Mouse (Mus musculus) ES-Bruce4 (cell line): ENCODE results near the gene Smox. TPM values are rescaled to one million over a fixed set of nuclear protein-coding genes. Genes with fewer than 3 reads are reported as not detected.

Experiments
- H3K27ac ChIP-seq: 2 replicates; pipeline ENCODE4 v1.5.1; 2012; ENCODE audit warnings: low read length, inconsistent platforms; ENCODE audit not compliant: insufficient read depth
- H3K27me3 ChIP-seq: 2 replicates; pipeline ENCODE4 v1.6.1; 2012; ENCODE audit warnings: mild to moderate bottlenecking, low read length, inconsistent platforms; ENCODE audit not compliant: control insufficient read depth, poor library complexity, insufficient read depth, severe bottlenecking
- H3K36me3 ChIP-seq: 2 replicates; pipeline ENCODE4 v1.6.1; 2012; ENCODE audit warnings: inconsistent platforms, mild to moderate bottlenecking, low read length, moderate library complexity; ENCODE audit not compliant: control insufficient read depth, poor library complexity, insufficient read depth, severe bottlenecking
- H3K4me1 ChIP-seq: one replicate; pipeline ENCODE4 v1.8.1; 2011; ENCODE audit warnings: low read length; ENCODE audit not compliant: control insufficient read depth, insufficient read depth
- H3K4me3 ChIP-seq: 2 replicates; pipeline ENCODE4 v1.5.1; 2011; ENCODE audit warnings: low read depth, mild to moderate bottlenecking, low read length
- H3K9ac ChIP-seq: 2 replicates; pipeline ENCODE4 v1.6.1; 2012; ENCODE audit warnings: low read depth, mild to moderate bottlenecking, inconsistent platforms; ENCODE audit not compliant: poor library complexity, severe bottlenecking
- H3K9me3 ChIP-seq: replicated peaks from 2 replicates; pipeline ENCODE4 v1.6.1; 2012; ENCODE audit warnings: mild to moderate bottlenecking, low read length, inconsistent platforms; ENCODE audit not compliant: control insufficient read depth, poor library complexity, insufficient read depth, severe bottlenecking
- CTCF ChIP-seq: IDR thresholded peaks from one replicate; pipeline ENCODE4 v1.8.1; 2011; ENCODE audit warnings: low read depth, low read length
- EP300 ChIP-seq: IDR thresholded peaks from 2 replicates; pipeline ENCODE4 v1.6.1; 2011; ENCODE audit warnings: low read depth, low read length; ENCODE audit not compliant: insufficient read depth
- POLR2A ChIP-seq: IDR thresholded peaks from one replicate; pipeline ENCODE4 v1.8.1; 2011; ENCODE audit warnings: low read length; ENCODE audit not compliant: insufficient read depth
- polyA plus RNA-seq: library from polyadenylated mRNA; stranded (reverse); fragments of >200 nt; gene quantifications from 2 replicates; pipeline ENCODE4 v1.2.4, GENCODE M21; 2011; ENCODE audit warnings: low read depth; ENCODE audit not compliant: missing spikeins, insufficient read depth, insufficient read length

Smox gene
- polyA plus RNA-seq, 1 experiment: 18.2 TPM

DNA sequence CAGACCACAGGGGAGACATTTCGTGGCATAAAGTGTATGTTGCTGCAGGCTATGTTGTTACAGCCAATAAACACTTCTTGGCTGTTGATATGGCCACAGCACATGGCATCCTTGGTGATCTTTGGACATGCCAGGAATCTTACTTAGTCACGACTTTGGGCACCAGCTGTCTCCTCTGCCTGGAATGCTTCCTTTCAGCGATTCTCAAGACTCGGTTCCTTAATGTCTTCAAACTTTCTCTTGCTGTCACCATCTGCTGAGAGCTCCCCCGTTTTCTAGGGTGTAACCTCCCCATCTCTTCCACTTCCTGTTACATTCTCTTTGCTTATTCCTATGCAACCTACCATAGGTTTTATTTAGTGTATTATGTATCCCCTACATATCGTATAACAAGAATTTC is 48.5 kb downstream of the Smox start:
- Histone ChIP-seq H3K9ac (no peak overlapping the region), H3K27me3 (no peaks in the 10 kb centered on the region), H3K36me3 (no peaks in the 10 kb centered on the region), H3K27ac (no peak overlapping the region), H3K4me1 (no peaks in the 10 kb centered on the region), H3K4me3 (no peak overlapping the region), H3K9me3 (no peaks in the 10 kb centered on the region)
- TF ChIP-seq EP300: no peak
- TF ChIP-seq CTCF: no peak

- Histone ChIP-seq H3K4me1 (no peaks in the 10 kb centered on the region), H3K9me3 (no peaks in the 10 kb centered on the region), H3K27ac (no peak overlapping the region), H3K4me3 (no peak overlapping the region), H3K27me3 (peaks cover 7% of the 10 kb centered on the region), H3K36me3 (no peaks in the 10 kb centered on the region), H3K9ac (no peak overlapping the region)
- TF ChIP-seq POLR2A (no peak), CTCF (no peak), EP300 (no peak)
Measured at GRCm38 (mm10) chr2:131541686-131542085, 50.4 kb downstream of the Smox start.

DNA sequence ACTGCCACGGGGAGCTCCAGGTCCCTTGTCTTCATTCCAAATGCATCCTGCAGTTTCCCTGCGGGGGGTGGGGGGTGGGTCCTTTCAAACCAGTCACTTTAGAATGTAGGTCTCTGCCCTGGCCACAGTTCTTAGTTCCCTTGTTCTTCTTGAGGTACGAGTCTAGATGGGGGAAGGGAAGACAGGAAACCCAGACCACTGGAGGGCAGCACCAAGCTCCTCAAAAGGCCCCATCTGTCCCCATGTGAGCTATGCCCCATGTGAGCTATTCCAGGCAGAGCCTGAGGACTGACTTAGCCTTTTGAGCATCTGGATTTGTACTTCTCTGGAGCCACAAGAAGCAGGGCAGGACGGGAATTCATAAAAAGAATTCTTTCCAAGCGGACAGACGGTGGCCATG is 51.2 kb downstream of the Smox start:
- Histone ChIP-seq H3K27me3 (peaks cover 7% of the 10 kb centered on the region), H3K4me3 (no peak overlapping the region), H3K9ac (no peak overlapping the region), H3K36me3 (no peaks in the 10 kb centered on the region), H3K9me3 (no peaks in the 10 kb centered on the region), H3K4me1 (no peaks in the 10 kb centered on the region), H3K27ac (no peak overlapping the region)
- TF ChIP-seq CTCF (peak; percentile 51), EP300 (no peak)

- Histone ChIP-seq H3K27me3 (peaks cover 9% of the 10 kb centered on the region), H3K27ac (no peak overlapping the region)
- TF ChIP-seq CTCF (peak; percentile 73), POLR2A (no peak)
Measured at GRCm38 (mm10) chr2:131545386-131546307, 54.4 kb downstream of the Smox start.

GRCm38 (mm10) chr2:131546308-131546700 is 55.0 kb downstream of the Smox start:
- Histone ChIP-seq H3K4me3 (peak overlapping the region; percentile 56), H3K27ac (no peak overlapping the region), H3K27me3 (peaks cover 9% of the 10 kb centered on the region), H3K9me3 (no peaks in the 10 kb centered on the region), H3K4me1 (no peaks in the 10 kb centered on the region), H3K36me3 (no peaks in the 10 kb centered on the region), H3K9ac (peak overlapping the region; percentile 24)
- no peak for TF ChIP-seq CTCF
- TF ChIP-seq EP300: no peak
- no peak for TF ChIP-seq POLR2A

More at GRCm38 (mm10) chr2:131545386-131546307, 54.4 kb downstream of the Smox start:
- no peaks in the 10 kb centered on the region for H3K9me3 ChIP-seq
- H3K4me1 ChIP-seq: no peaks in the 10 kb centered on the region
- no peaks in the 10 kb centered on the region for H3K36me3 ChIP-seq
- H3K4me3 ChIP-seq: peak overlapping the region; percentile 56
- H3K9ac ChIP-seq: peak overlapping the region; percentile 24

- Histone ChIP-seq H3K27ac (no peak overlapping the region), H3K36me3 (no peaks in the 10 kb centered on the region), H3K9me3 (no peaks in the 10 kb centered on the region), H3K4me3 (no peak overlapping the region), H3K4me1 (no peaks in the 10 kb centered on the region), H3K9ac (no peak overlapping the region), H3K27me3 (peaks cover 9% of the 10 kb centered on the region)
- TF ChIP-seq EP300 (no peak), POLR2A (no peak), CTCF (no peak)
Measured at GRCm38 (mm10) chr2:131546745-131547408, 55.6 kb downstream of the Smox start.
